Comparison of ENCODE assay signal across 8 mouse cellular contexts in the genomic region with DNA sequence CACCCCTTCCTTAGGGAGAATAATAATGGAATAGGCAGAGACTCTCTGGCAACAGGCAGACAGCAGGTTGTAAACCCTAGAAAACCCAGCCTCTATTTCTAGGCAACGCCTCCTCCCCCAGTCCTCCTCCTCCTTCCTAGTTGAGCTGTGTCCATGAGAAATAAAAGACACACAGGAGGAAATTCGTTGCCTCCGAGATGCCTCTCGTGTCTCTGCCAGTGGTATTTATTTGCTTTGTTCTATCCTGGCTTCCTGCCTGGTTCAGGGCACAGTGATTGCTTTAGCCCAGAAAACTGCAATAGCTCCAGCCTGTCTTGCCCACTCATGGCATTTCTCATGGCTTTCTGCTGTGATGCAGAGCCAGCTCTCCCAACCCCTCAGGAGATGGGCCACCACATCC. TPM values are rescaled to one million over a fixed set of nuclear protein-coding genes. Genes with fewer than 3 reads are reported as not detected.
A peak's percentile ranks its signal among the peaks of the same experiment; 100 is the strongest.
DNase-seq lines count a peak whose midpoint lies in the region; ATAC-seq lines count a peak whose summit lies in the region.

No protein-coding gene starts in this region.

- no peak overlapping the region for H3K4me2 ChIP-seq in forebrain, embryonic 14.5 days (ENCODE audit: low read length)
- H3K4me2 ChIP-seq in forebrain, embryonic 11.5 days (ENCODE audit: low read depth, low read length, severe bottlenecking) = no peak overlapping the region

- H3K9me3 ChIP-seq in forebrain, embryonic 14.5 days (replicated peaks; ENCODE audit: control insufficient read depth, low read length) = no peaks in the 10 kb centered on the region
- H3K9me3 ChIP-seq in forebrain, embryonic 11.5 days (ENCODE audit: control insufficient read depth, low read length) = no peaks in the 10 kb centered on the region
- no peaks in the 10 kb centered on the region for H3K9me3 ChIP-seq in limb, embryonic 10.5 days (replicated peaks)

- no peak overlapping the region; the same call in 1 of the 2 replicates for H3K27ac ChIP-seq in forebrain, embryonic 14.5 days (ENCODE audit: low read depth, low read length)
- H3K27ac ChIP-seq in forebrain, embryonic 11.5 days (ENCODE audit: low read depth, low read length) = no peak overlapping the region
- H3K27ac ChIP-seq in limb, embryonic 10.5 days = no peak overlapping the region

- no peaks in the 10 kb centered on the region for H3K27me3 ChIP-seq in forebrain, embryonic 14.5 days (replicated peaks; ENCODE audit: control insufficient read depth, insufficient read depth, low read length)
- H3K27me3 ChIP-seq in forebrain, embryonic 11.5 days (ENCODE audit: control insufficient read depth, insufficient read depth, low read length) = no peaks in the 10 kb centered on the region
- no peaks in the 10 kb centered on the region for H3K27me3 ChIP-seq in limb, embryonic 10.5 days (ENCODE audit: low read depth, poor library complexity, severe bottlenecking)

- no peak overlapping the region for H3K4me3 ChIP-seq in forebrain, embryonic 14.5 days (ENCODE audit: low read depth, low read length)
- no peak overlapping the region for H3K4me3 ChIP-seq in forebrain, embryonic 11.5 days (ENCODE audit: low read depth, low read length)
- H3K4me3 ChIP-seq in limb, embryonic 10.5 days = no peak overlapping the region

- H3K36me3 ChIP-seq in forebrain, embryonic 14.5 days (ENCODE audit: control insufficient read depth, insufficient read depth, low read length) = no peaks in the 10 kb centered on the region
- no peaks in the 10 kb centered on the region for H3K36me3 ChIP-seq in forebrain, embryonic 11.5 days (ENCODE audit: control insufficient read depth, insufficient read depth, low read length)
- H3K36me3 ChIP-seq in limb, embryonic 10.5 days = no peaks in the 10 kb centered on the region

- DNase-seq in forebrain, embryonic 14.5 days (ENCODE audit: low spot score) = peak; percentile 77
- no peak for DNase-seq in forebrain, embryonic 11.5 days (ENCODE audit: low spot score)
- peak; percentile 28 for DNase-seq in ovary, postnatal 36 days (ENCODE audit: low spot score)
- no peak for DNase-seq in ovary, postnatal 14 days (ENCODE audit: low spot score)
- DNase-seq in layer of hippocampus, adult 18-20 months (ENCODE audit: low spot score in 2 of 2) = peak; percentile 50 to 64
- peak; percentile 61 to 78 for DNase-seq in right cerebral cortex, postnatal 10 days (ENCODE audit: low spot score in 2 of 2)
- DNase-seq in limb, embryonic 10.5 days (ENCODE audit: low spot score) = no peak
- no peak for DNase-seq in thymus, postnatal 36 days

- peaks cover 15% of the 10 kb centered on the region for H3K4me1 ChIP-seq in forebrain, embryonic 14.5 days (ENCODE audit: control insufficient read depth, insufficient read depth, low read length)
- no peaks in the 10 kb centered on the region for H3K4me1 ChIP-seq in forebrain, embryonic 11.5 days (replicated peaks; ENCODE audit: control insufficient read depth, insufficient read depth, low read length)
- peaks cover 7% of the 10 kb centered on the region for H3K4me1 ChIP-seq in limb, embryonic 10.5 days

- WGBS in forebrain, embryonic 14.5 days = 14% methylated on average over 4 of the region's 4 CpGs
- WGBS in forebrain, embryonic 11.5 days = 52% methylated on average over 4 of the region's 4 CpGs
- 47% methylated on average over 4 of the region's 4 CpGs for WGBS in limb, embryonic 10.5 days

- ATAC-seq in forebrain, embryonic 14.5 days = peak; percentile 44; the same call in 1 of the 2 replicates
- ATAC-seq in forebrain, embryonic 11.5 days (replicated peaks; ENCODE audit: low FRiP score) = no peak

- H3K9ac ChIP-seq in forebrain, embryonic 14.5 days (ENCODE audit: low read length) = no peak overlapping the region
- H3K9ac ChIP-seq in forebrain, embryonic 11.5 days (ENCODE audit: low read length) = no peak overlapping the region

RNA-seq across cellular contexts. Expression of a gene that starts 43.8 kb away (rescaled TPM):
- polyA plus RNA-seq in forebrain, embryonic 14.5 days (2014; fragmentation: Nextera tagmentation; extraction: Ambion mirVana) = 2.8 and 3.5 TPM in 2 replicates
- polyA plus RNA-seq in forebrain, embryonic 11.5 days (2014; fragmentation: Nextera tagmentation; extraction: Ambion mirVana) = 7.8 and 8.7 TPM in 2 replicates
- total RNA-seq in layer of hippocampus, adult 18-20 months (2021) = 10 to 100 TPM; 17.3 to 19.6 TPM
- 4.5 and 7.0 TPM in 2 replicates for polyA plus RNA-seq in limb, embryonic 10.5 days (2016; fragmentation: Nextera tagmentation; extraction: Ambion mirVana)

Comparison
In these comparisons a context has a peak if more than half of its experiments do, and no peak if none do; other contexts are left out.
1. DNase-seq: peak in forebrain, embryonic 14.5 days (single experiment), ovary, postnatal 36 days (single experiment), layer of hippocampus, adult 18-20 months (2 of 2) and right cerebral cortex, postnatal 10 days (2 of 2); none in forebrain, embryonic 11.5 days (single experiment), ovary, postnatal 14 days (single experiment), limb, embryonic 10.5 days (single experiment) and thymus, postnatal 36 days (0 of 2).